ENCODE assay signal across 9 mouse cellular contexts in the genomic region with DNA sequence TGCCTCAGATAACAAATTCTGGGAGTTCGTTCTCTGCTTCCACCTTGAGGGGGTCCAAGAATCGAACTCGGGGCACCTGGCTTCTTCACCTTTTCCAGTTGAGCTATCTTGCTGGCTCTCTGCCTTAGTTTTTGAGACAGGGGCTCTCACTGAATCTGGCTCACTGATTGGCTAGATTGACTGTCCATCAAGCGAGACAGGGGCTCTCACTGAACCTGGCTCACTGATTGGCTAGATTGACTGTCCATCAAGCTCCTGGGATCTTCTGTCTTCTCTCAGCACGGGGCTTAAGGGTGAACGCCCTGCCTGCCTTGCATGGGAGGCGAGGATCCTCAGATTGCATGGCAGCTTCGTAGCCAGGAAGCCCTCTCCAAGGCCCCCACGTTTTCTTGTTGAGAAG. TPM values are rescaled to one million over a fixed set of nuclear protein-coding genes. Genes with fewer than 3 reads are reported as not detected.
DNase-seq lines count a peak whose midpoint lies in the region; ATAC-seq and TF ChIP-seq lines count a peak whose summit lies in the region.
"Had no signal": no experiment of that assay in that cellular context is flagged by ENCODE, and none has a peak within 500 bp of the region (broad histone marks: within the 10 kb centered on the region; RNA-seq: fewer than 3 reads in every experiment).

No protein-coding gene starts in this region.

- H3K4me3 ChIP-seq in heart, embryonic 10.5 days = no peak overlapping the region
- H3K4me3 ChIP-seq in embryonic facial prominence, embryonic 14.5 days (ENCODE audit: low read depth, low read length) = no peak overlapping the region
- no peak overlapping the region for H3K4me3 ChIP-seq in limb, embryonic 10.5 days
- peak overlapping the region; percentile 49 for H3K4me3 ChIP-seq in testis, adult 2 months (ENCODE audit: control insufficient read depth, low read depth, low read length)
- H3K4me3 ChIP-seq: left cerebral cortex, adult 2 months had no signal

- H3K9me3 ChIP-seq in heart, embryonic 10.5 days = no peaks in the 10 kb centered on the region
- no peaks in the 10 kb centered on the region for H3K9me3 ChIP-seq in embryonic facial prominence, embryonic 14.5 days (ENCODE audit: control insufficient read depth, low read length)
- H3K9me3 ChIP-seq in limb, embryonic 10.5 days (replicated peaks) = no peaks in the 10 kb centered on the region

- H3K27me3 ChIP-seq in heart, embryonic 10.5 days (ENCODE audit: insufficient read depth, poor library complexity, severe bottlenecking) = peaks cover 52% of the 10 kb centered on the region
- no peaks in the 10 kb centered on the region for H3K27me3 ChIP-seq in embryonic facial prominence, embryonic 14.5 days (replicated peaks; ENCODE audit: control insufficient read depth, insufficient read depth, low read length)
- peaks cover 3% of the 10 kb centered on the region; the same call in 1 of the 2 replicates for H3K27me3 ChIP-seq in limb, embryonic 10.5 days (ENCODE audit: low read depth, poor library complexity, severe bottlenecking)
- H3K27me3 ChIP-seq in testis, adult 2 months (ENCODE audit: control insufficient read depth, insufficient read depth, low read length) = no peaks in the 10 kb centered on the region

- no peaks in the 10 kb centered on the region for H3K36me3 ChIP-seq in heart, embryonic 10.5 days
- no peaks in the 10 kb centered on the region for H3K36me3 ChIP-seq in embryonic facial prominence, embryonic 14.5 days (ENCODE audit: control insufficient read depth, insufficient read depth, low read length)
- no peaks in the 10 kb centered on the region for H3K36me3 ChIP-seq in limb, embryonic 10.5 days
- no peaks in the 10 kb centered on the region for H3K36me3 ChIP-seq in testis, adult 2 months (ENCODE audit: control insufficient read depth, insufficient read depth, low read length)

- WGBS in heart, embryonic 10.5 days = 45% methylated on average over 9 of the region's 9 CpGs
- WGBS in embryonic facial prominence, embryonic 14.5 days = 57% methylated on average over 9 of the region's 9 CpGs
- 53% methylated on average over 9 of the region's 9 CpGs for WGBS in limb, embryonic 10.5 days

- H3K27ac ChIP-seq in heart, embryonic 10.5 days = no peak overlapping the region
- no peak overlapping the region for H3K27ac ChIP-seq in embryonic facial prominence, embryonic 14.5 days (replicated peaks; ENCODE audit: low read depth, low read length)
- no peak overlapping the region for H3K27ac ChIP-seq in limb, embryonic 10.5 days
- H3K27ac ChIP-seq in testis, adult 2 months (ENCODE audit: control insufficient read depth, insufficient read depth, low read depth, low read length) = no peak overlapping the region
- H3K27ac ChIP-seq: left cerebral cortex, adult 2 months had no signal

- peaks cover 7% of the 10 kb centered on the region; the same call in 1 of the 2 replicates for H3K4me1 ChIP-seq in heart, embryonic 10.5 days
- H3K4me1 ChIP-seq in embryonic facial prominence, embryonic 14.5 days (ENCODE audit: control insufficient read depth, insufficient read depth, low read length) = no peaks in the 10 kb centered on the region
- H3K4me1 ChIP-seq in limb, embryonic 10.5 days = peaks cover 52% of the 10 kb centered on the region
- H3K4me1 ChIP-seq in testis, adult 2 months (ENCODE audit: control insufficient read depth, insufficient read depth, low read length) = no peaks in the 10 kb centered on the region; the same call in 1 of the 2 replicates

- no peak overlapping the region for H3K4me2 ChIP-seq in embryonic facial prominence, embryonic 14.5 days (ENCODE audit: low read depth, low read length)

- TF ChIP-seq POLR2A in testis, adult 2 months (IDR thresholded peaks at IDR 0.05; ENCODE audit: control insufficient read depth, low read depth, low read length) = no peak

- peak; percentile 26 to 58 for DNase-seq in heart, adult 18-20 months
- DNase-seq in heart, embryonic 10.5 days (ENCODE audit: low spot score) = no peak
- DNase-seq in 416B (ENCODE audit: low read depth) = peak; percentile 69
- DNase-seq in R1 (ENCODE audit: low read depth, low spot score) = peak; percentile 100
- peak; percentile 90 for DNase-seq in embryonic facial prominence, embryonic 14.5 days (ENCODE audit: low spot score)
- peak; percentile 50 for DNase-seq in limb, embryonic 10.5 days (ENCODE audit: low spot score)

- ATAC-seq in embryonic facial prominence, embryonic 14.5 days (ENCODE audit: low read depth) = no peak
- ATAC-seq in megakaryocyte-erythroid progenitor cell, adult 5-6 weeks (replicated peaks; ENCODE audit: low FRiP score, low TSS enrichment, poor library complexity, severe bottlenecking) = no peak

- TF ChIP-seq CTCF in testis, adult 2 months (IDR thresholded peaks at IDR 0.05; ENCODE audit: control insufficient read depth, insufficient read depth, insufficient replicate concordance, low read depth, low read length) = no peak

- H3K9ac ChIP-seq in embryonic facial prominence, embryonic 14.5 days (ENCODE audit: low read depth, low read length) = no peak overlapping the region

RNA-seq across cellular contexts. Expression of a gene that starts 43.8 kb away (rescaled TPM):
- total RNA-seq in heart, adult 18-20 months (2021) = 1 to 10 TPM; 5.7 to 7.0 TPM
- polyA plus RNA-seq in heart, embryonic 10.5 days (2016; fragmentation: Nextera tagmentation; extraction: Ambion mirVana) = 4.2 and 4.6 TPM in 2 replicates
- polyA plus RNA-seq in embryonic facial prominence, embryonic 14.5 days (2014; fragmentation: Nextera tagmentation; extraction: Ambion mirVana) = 10.4 and 11.7 TPM in 2 replicates
- polyA plus RNA-seq in limb, embryonic 10.5 days (2016; fragmentation: Nextera tagmentation; extraction: Ambion mirVana) = 3.0 and 4.6 TPM in 2 replicates
- 0.26 and 0.94 TPM in 2 replicates for polyA plus RNA-seq in testis, adult 2 months (2012; rRNA removed)
- not detected in 2 replicates for total RNA-seq in megakaryocyte-erythroid progenitor cell, adult 5-6 weeks (2014; fragmentation: Nextera tagmentation)
- total RNA-seq in megakaryocyte-erythroid progenitor cell, adult 5-6 weeks (2017) = not detected in 2 replicates

RNA-seq across cellular contexts. Expression of a gene that starts 47.4 kb away (rescaled TPM):
- 1 to 10 TPM; 1.3 to 1.9 TPM for total RNA-seq in heart, adult 18-20 months (2021)
- 0.34 and 1.7 TPM in 2 replicates for polyA plus RNA-seq in heart, embryonic 10.5 days (2016; fragmentation: Nextera tagmentation; extraction: Ambion mirVana)
- 21.5 and 21.9 TPM in 2 replicates for polyA plus RNA-seq in embryonic facial prominence, embryonic 14.5 days (2014; fragmentation: Nextera tagmentation; extraction: Ambion mirVana)
- polyA plus RNA-seq in limb, embryonic 10.5 days (2016; fragmentation: Nextera tagmentation; extraction: Ambion mirVana) = 6.9 and 7.7 TPM in 2 replicates
- 1.4 and 1.7 TPM in 2 replicates for polyA plus RNA-seq in testis, adult 2 months (2012; rRNA removed)
- 1.6 and 3.9 TPM in 2 replicates for total RNA-seq in megakaryocyte-erythroid progenitor cell, adult 5-6 weeks (2014; fragmentation: Nextera tagmentation)
- total RNA-seq in megakaryocyte-erythroid progenitor cell, adult 5-6 weeks (2017) = 4.8 and 12.9 TPM in 2 replicates

RNA-seq across cellular contexts. Expression of a gene that starts 54.3 kb away (rescaled TPM):
- 10 to 100 TPM; 10.5 to 12.6 TPM for total RNA-seq in heart, adult 18-20 months (2021)
- 31.7 and 42.2 TPM in 2 replicates for polyA plus RNA-seq in heart, embryonic 10.5 days (2016; fragmentation: Nextera tagmentation; extraction: Ambion mirVana)
- 32.8 and 35.4 TPM in 2 replicates for polyA plus RNA-seq in embryonic facial prominence, embryonic 14.5 days (2014; fragmentation: Nextera tagmentation; extraction: Ambion mirVana)
- 55.9 and 56.1 TPM in 2 replicates for polyA plus RNA-seq in limb, embryonic 10.5 days (2016; fragmentation: Nextera tagmentation; extraction: Ambion mirVana)
- polyA plus RNA-seq in testis, adult 2 months (2012; rRNA removed) = 8.0 and 9.2 TPM in 2 replicates
- 11.4 and 18.9 TPM in 2 replicates for total RNA-seq in megakaryocyte-erythroid progenitor cell, adult 5-6 weeks (2014; fragmentation: Nextera tagmentation)
- 6.4 and 11.6 TPM in 2 replicates for total RNA-seq in megakaryocyte-erythroid progenitor cell, adult 5-6 weeks (2017)
